Mouse (Mus musculus): ENCODE measurements at regions not wholly inside any gene's neighbourhood (a gene's known extent, or its start where the extent isn't known, plus 50 kb on each side); places are given as distances from the start of the nearest gene placed in this dataset.

GRCm38 (mm10) chr10:37364506-37364905, 225.8 kb upstream of the Marcks start:
- DNase-seq, result no peak

- DNase-seq, result no peak
Measured at GRCm38 (mm10) chr10:37360985-37361384, 222.3 kb upstream of the Marcks start.

- no peak for DNase-seq
Measured at GRCm38 (mm10) chr10:37358900-37359299, 220.2 kb upstream of the Marcks start.

GRCm38 (mm10) chr10:37358334-37358733, 219.6 kb upstream of the Marcks start:
- no peak for DNase-seq

GRCm38 (mm10) chr10:37357304-37358060, 218.8 kb upstream of the Marcks start:
- DNase-seq, result no peak

- DNase-seq, result no peak
Measured at GRCm38 (mm10) chr10:37349261-37349660, 210.5 kb upstream of the Marcks start.

GRCm38 (mm10) chr10:37348416-37348815, 209.7 kb upstream of the Marcks start:
- DNase-seq, result no peak

GRCm38 (mm10) chr10:37347661-37348060, 208.9 kb upstream of the Marcks start:
- no peak for DNase-seq

- DNase-seq, result no peak
Measured at GRCm38 (mm10) chr10:37342675-37343074, 204.0 kb upstream of the Marcks start.

- no peak for DNase-seq
Measured at GRCm38 (mm10) chr10:37339658-37340057, 200.9 kb upstream of the Marcks start.

- no peak for DNase-seq
Measured at GRCm38 (mm10) chr10:37338073-37338912, 199.6 kb upstream of the Marcks start.

GRCm38 (mm10) chr10:37337172-37337620, 198.5 kb upstream of the Marcks start:
- DNase-seq, result peak; percentile 40

GRCm38 (mm10) chr10:37335148-37335547, 196.4 kb upstream of the Marcks start:
- no peak for DNase-seq

- no peak for DNase-seq
Measured at GRCm38 (mm10) chr10:37326168-37326534, 187.4 kb upstream of the Marcks start.

- DNase-seq, result no peak
Measured at GRCm38 (mm10) chr10:37325514-37326167, 186.9 kb upstream of the Marcks start.

- no peak for DNase-seq
Measured at GRCm38 (mm10) chr10:37323689-37324088, 185.0 kb upstream of the Marcks start.

- no peak for DNase-seq
Measured at GRCm38 (mm10) chr10:37322809-37323208, 184.1 kb upstream of the Marcks start.

- no peak for DNase-seq
Measured at GRCm38 (mm10) chr10:37322310-37322709, 183.6 kb upstream of the Marcks start.

GRCm38 (mm10) chr10:37321171-37321570, 182.5 kb upstream of the Marcks start:
- no peak for DNase-seq

- no peak for DNase-seq
Measured at GRCm38 (mm10) chr10:37319746-37320430, 181.2 kb upstream of the Marcks start.

- no peak for DNase-seq
Measured at GRCm38 (mm10) chr10:37316701-37317100, 178.0 kb upstream of the Marcks start.

GRCm38 (mm10) chr10:37315804-37316203, 177.1 kb upstream of the Marcks start:
- DNase-seq, result no peak
